Mouse (Mus musculus): ENCODE results near the gene Mcm9. TPM values are rescaled to one million over a fixed set of nuclear protein-coding genes. Genes with fewer than 3 reads are reported as not detected.
A peak's percentile ranks its signal among the peaks of the same experiment; 100 is the strongest.

The Mcm9 gene
- polyA plus RNA-seq, 1 experiment from 2014 or later: 6.4 TPM

GRCm38 (mm10) chr10:53562001-53562400 lies 68.2 kb downstream of the Mcm9 start:
- WGBS: 97% methylated on average over 5 of the region's 5 CpGs
- no peak for ATAC-seq (ENCODE audit: low read depth)

GRCm38 (mm10) chr10:53537596-53537995 lies 92.6 kb downstream of the Mcm9 start:
- ATAC-seq (ENCODE audit: low read depth): no peak
- Histone ChIP-seq H3K36me3 (peaks cover 28% of the 10 kb centered on the region), H3K9me3 (no peaks in the 10 kb centered on the region), H3K4me1 (replicated peaks) (no peaks in the 10 kb centered on the region), H3K9ac (no peak overlapping the region), H3K27ac (replicated peaks) (no peak overlapping the region), H3K4me2 (no peak overlapping the region), H3K4me3 (no peak overlapping the region), H3K27me3 (no peaks in the 10 kb centered on the region)
- WGBS: 73% methylated on average over 7 of the region's 7 CpGs

More at GRCm38 (mm10) chr10:53562001-53562400, 68.2 kb downstream of the Mcm9 start:
- no peaks in the 10 kb centered on the region for H3K36me3 ChIP-seq
- no peak overlapping the region for H3K4me3 ChIP-seq
- H3K4me2 ChIP-seq: no peak overlapping the region
- H3K4me1 ChIP-seq (replicated peaks): no peaks in the 10 kb centered on the region
- no peaks in the 10 kb centered on the region for H3K9me3 ChIP-seq
- no peaks in the 10 kb centered on the region for H3K27me3 ChIP-seq
- no peak overlapping the region for H3K27ac ChIP-seq (replicated peaks)
- H3K9ac ChIP-seq: no peak overlapping the region

- H3K4me1 ChIP-seq (replicated peaks): no peaks in the 10 kb centered on the region
- no peak for ATAC-seq (ENCODE audit: low read depth)
- peaks cover 12% of the 10 kb centered on the region; the same call in 1 of the 2 replicates for H3K36me3 ChIP-seq
- H3K9me3 ChIP-seq: no peaks in the 10 kb centered on the region
- no peak overlapping the region for H3K4me2 ChIP-seq
- WGBS: 87% methylated on average over 5 of the region's 5 CpGs
- H3K9ac ChIP-seq: no peak overlapping the region
- no peak overlapping the region for H3K4me3 ChIP-seq
- H3K27ac ChIP-seq (replicated peaks): no peak overlapping the region
- H3K27me3 ChIP-seq: no peaks in the 10 kb centered on the region
Measured at GRCm38 (mm10) chr10:53532297-53532696, 97.9 kb downstream of the Mcm9 start.

GRCm38 (mm10) chr10:53527838-53528773 lies 102.1 kb downstream of the Mcm9 start:
- ATAC-seq (ENCODE audit: low read depth): peak; percentile 84
- no peaks in the 10 kb centered on the region for H3K36me3 ChIP-seq
- no peaks in the 10 kb centered on the region for H3K4me1 ChIP-seq (replicated peaks)
- no peak overlapping the region for H3K4me3 ChIP-seq
- WGBS: 26% methylated on average over 6 of the region's 6 CpGs
- H3K27me3 ChIP-seq: no peaks in the 10 kb centered on the region
- 0 out of 2 replicates have a peak, but pooled peaks cover 4% of the 10 kb centered on the region for H3K9me3 ChIP-seq
- no peak overlapping the region for H3K27ac ChIP-seq (replicated peaks)
- H3K4me2 ChIP-seq: no peak overlapping the region
- no peak overlapping the region for H3K9ac ChIP-seq

- Histone ChIP-seq H3K36me3 (no peaks in the 10 kb centered on the region), H3K9ac (no peak overlapping the region), H3K9me3 (0 out of 2 replicates have a peak, but pooled peaks cover 4% of the 10 kb centered on the region), H3K27me3 (no peaks in the 10 kb centered on the region), H3K27ac (replicated peaks) (no peak overlapping the region), H3K4me1 (replicated peaks) (no peaks in the 10 kb centered on the region), H3K4me2 (no peak overlapping the region), H3K4me3 (no peak overlapping the region)
- ATAC-seq (ENCODE audit: low read depth): no peak
- WGBS: 89% methylated on average over 3 of the region's 3 CpGs
Measured at GRCm38 (mm10) chr10:53527344-53527743, 102.9 kb downstream of the Mcm9 start.

GRCm38 (mm10) chr10:53526350-53526749 lies 103.9 kb downstream of the Mcm9 start:
- H3K4me2 ChIP-seq: no peak overlapping the region
- ATAC-seq (ENCODE audit: low read depth): no peak
- no peaks in the 10 kb centered on the region for H3K4me1 ChIP-seq (replicated peaks)
- H3K9me3 ChIP-seq: 0 out of 2 replicates have a peak, but pooled peaks cover 4% of the 10 kb centered on the region
- H3K9ac ChIP-seq: no peak overlapping the region
- H3K27ac ChIP-seq (replicated peaks): no peak overlapping the region
- 91% methylated on average over 2 of the region's 2 CpGs for WGBS
- no peaks in the 10 kb centered on the region for H3K36me3 ChIP-seq
- no peak overlapping the region for H3K4me3 ChIP-seq
- H3K27me3 ChIP-seq: no peaks in the 10 kb centered on the region

- H3K9me3 ChIP-seq: 0 out of 2 replicates have a peak, but pooled peaks cover 4% of the 10 kb centered on the region
- no peak overlapping the region for H3K4me2 ChIP-seq
- no peaks in the 10 kb centered on the region for H3K27me3 ChIP-seq
- 82% methylated on average over 3 of the region's 3 CpGs for WGBS
- no peak for ATAC-seq (ENCODE audit: low read depth)
- H3K27ac ChIP-seq (replicated peaks): no peak overlapping the region
- no peak overlapping the region for H3K9ac ChIP-seq
- H3K4me3 ChIP-seq: no peak overlapping the region
- no peaks in the 10 kb centered on the region for H3K36me3 ChIP-seq
- 0 out of 2 replicates have a peak, but pooled peaks cover under 1% of the 10 kb centered on the region for H3K4me1 ChIP-seq (replicated peaks)
Measured at GRCm38 (mm10) chr10:53525265-53525976, 104.8 kb downstream of the Mcm9 start.

- no peak for ATAC-seq (ENCODE audit: low read depth)
- Histone ChIP-seq H3K27ac (replicated peaks) (peak overlapping the region; percentile 86), H3K4me3 (no peak overlapping the region), H3K4me2 (no peak overlapping the region), H3K9ac (no peak overlapping the region), H3K36me3 (no peaks in the 10 kb centered on the region), H3K9me3 (no peaks in the 10 kb centered on the region), H3K27me3 (no peaks in the 10 kb centered on the region), H3K4me1 (replicated peaks) (peaks cover 32% of the 10 kb centered on the region)
- WGBS: 48% methylated on average over 14 of the region's 14 CpGs
Measured at GRCm38 (mm10) chr10:53519068-53519954, 110.9 kb downstream of the Mcm9 start.

GRCm38 (mm10) chr10:53518599-53518913 lies 111.7 kb downstream of the Mcm9 start:
- Histone ChIP-seq H3K4me3 (no peak overlapping the region), H3K27ac (replicated peaks) (peak overlapping the region; percentile 86), H3K9me3 (no peaks in the 10 kb centered on the region), H3K9ac (no peak overlapping the region), H3K27me3 (no peaks in the 10 kb centered on the region), H3K4me1 (replicated peaks) (peaks cover 32% of the 10 kb centered on the region), H3K4me2 (peak overlapping the region; percentile 16; the same call in 1 of the 2 replicates), H3K36me3 (no peaks in the 10 kb centered on the region)
- ATAC-seq (ENCODE audit: low read depth): peak; percentile 41
- 34% methylated on average over 8 of the region's 8 CpGs for WGBS

- Histone ChIP-seq H3K4me1 (replicated peaks) (peaks cover 32% of the 10 kb centered on the region), H3K4me2 (peak overlapping the region; percentile 16; the same call in 1 of the 2 replicates), H3K36me3 (no peaks in the 10 kb centered on the region), H3K27me3 (no peaks in the 10 kb centered on the region), H3K4me3 (no peak overlapping the region), H3K9me3 (no peaks in the 10 kb centered on the region), H3K27ac (replicated peaks) (peak overlapping the region; percentile 86), H3K9ac (no peak overlapping the region)
- ATAC-seq (ENCODE audit: low read depth): no peak
- 71% methylated on average over 14 of the region's 14 CpGs for WGBS
Measured at GRCm38 (mm10) chr10:53517770-53518598, 112.3 kb downstream of the Mcm9 start.

GRCm38 (mm10) chr10:53512491-53512890 lies 117.7 kb downstream of the Mcm9 start:
- no peak overlapping the region for H3K4me2 ChIP-seq
- no peaks in the 10 kb centered on the region for H3K27me3 ChIP-seq
- no peaks in the 10 kb centered on the region for H3K9me3 ChIP-seq
- 88% methylated on average over 1 of the region's 1 CpGs for WGBS
- no peak overlapping the region for H3K9ac ChIP-seq
- no peak for ATAC-seq (ENCODE audit: low read depth)
- H3K4me3 ChIP-seq: no peak overlapping the region
- peaks cover 6% of the 10 kb centered on the region; the same call in 1 of the 2 replicates for H3K4me1 ChIP-seq (replicated peaks)
- no peak overlapping the region for H3K27ac ChIP-seq (replicated peaks)
- H3K36me3 ChIP-seq: no peaks in the 10 kb centered on the region
